Mouse (Mus musculus) testis, adult 2 months (tissue): ENCODE measurements at regions not wholly inside any gene's neighbourhood (a gene's known extent, or its start where the extent isn't known, plus 50 kb on each side); places are given as distances from the start of the nearest gene placed in this dataset.

Source experiments
- CTCF ChIP-seq: fragments of 200-500 bp; IDR thresholded peaks from 2 replicates; pipeline ENCODE4 v1.5.1; 2012; ENCODE audit warnings: low read depth, mild to moderate bottlenecking, inconsistent platforms, low read length, moderate library complexity; ENCODE audit not compliant: control insufficient read depth, insufficient read depth, insufficient replicate concordance
- POLR2A ChIP-seq: fragments of 200-500 bp; IDR thresholded peaks from 2 replicates; pipeline ENCODE4 v1.6.1; 2012; ENCODE audit warnings: low read depth, mild to moderate bottlenecking, inconsistent platforms, low read length, moderate library complexity; ENCODE audit not compliant: control insufficient read depth

- no peak for TF ChIP-seq POLR2A
- TF ChIP-seq CTCF: no peak
Observed at GRCm38 (mm10) chr1:22206935-22207334, 245.2 kb upstream of the Kcnq5 start.
